Mouse (Mus musculus): ENCODE measurements around the gene Acot7. TPM values are rescaled to one million over a fixed set of nuclear protein-coding genes. Genes with fewer than 3 reads are reported as not detected.
A peak's percentile ranks its signal among the peaks of the same experiment; 100 is the strongest.

The Acot7 gene
- polyA plus RNA-seq, 1 experiment from 2014 or later: 480 TPM

DNA sequence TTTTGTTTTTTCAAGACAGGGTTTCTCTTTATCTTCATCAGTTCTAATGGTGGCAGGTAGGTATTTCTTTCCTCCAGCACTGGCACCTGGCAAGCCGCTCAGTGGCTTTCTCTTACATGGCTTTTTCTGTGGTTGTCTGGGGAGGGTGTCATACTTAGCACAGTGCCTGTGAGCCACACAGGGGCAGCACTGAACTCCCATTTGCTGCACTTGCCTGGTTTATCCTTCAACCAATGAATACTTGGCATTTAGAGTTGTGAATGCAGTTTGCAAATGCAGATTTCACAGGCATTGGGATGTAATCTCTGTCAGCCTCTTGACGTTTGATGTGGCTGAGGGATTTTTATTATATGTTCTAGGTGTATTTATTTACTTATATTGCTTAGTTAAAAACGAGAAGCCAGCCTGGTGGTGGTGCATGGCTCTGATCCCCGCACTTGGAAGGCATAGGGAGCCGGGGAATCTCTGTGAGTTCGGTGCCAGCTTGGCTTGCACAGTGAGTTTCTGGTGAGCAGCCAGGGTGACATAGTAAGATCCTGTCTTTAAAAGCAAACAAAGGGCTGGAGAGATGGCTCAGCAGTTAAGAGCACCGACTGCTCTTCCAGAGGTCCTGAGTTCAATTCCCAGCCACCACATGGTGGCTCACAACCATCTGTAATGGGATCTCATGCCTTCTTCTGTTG, 6.6 kb downstream of the Acot7 start:
- no peak overlapping the region for H3K4me3 ChIP-seq (ENCODE audit: low read depth, low read length)
- WGBS: 61% methylated on average over 7 of the region's 7 CpGs
- no peak for ATAC-seq
- H3K36me3 ChIP-seq (ENCODE audit: control insufficient read depth, insufficient read depth, low read length): no peaks in the 10 kb centered on the region
- no peaks in the 10 kb centered on the region for H3K9me3 ChIP-seq (replicated peaks; ENCODE audit: control insufficient read depth, low read length, poor library complexity, severe bottlenecking)
- no peak overlapping the region for H3K9ac ChIP-seq (ENCODE audit: low read depth, low read length)
- no peaks in the 10 kb centered on the region for H3K27me3 ChIP-seq (ENCODE audit: control insufficient read depth, insufficient read depth, low read depth, low read length)
- peaks cover 23% of the 10 kb centered on the region for H3K4me1 ChIP-seq (ENCODE audit: control insufficient read depth, insufficient read depth, low read length)
- no peak overlapping the region for H3K27ac ChIP-seq (ENCODE audit: low read length)
- H3K4me2 ChIP-seq (ENCODE audit: low read length): no peak overlapping the region

DNA sequence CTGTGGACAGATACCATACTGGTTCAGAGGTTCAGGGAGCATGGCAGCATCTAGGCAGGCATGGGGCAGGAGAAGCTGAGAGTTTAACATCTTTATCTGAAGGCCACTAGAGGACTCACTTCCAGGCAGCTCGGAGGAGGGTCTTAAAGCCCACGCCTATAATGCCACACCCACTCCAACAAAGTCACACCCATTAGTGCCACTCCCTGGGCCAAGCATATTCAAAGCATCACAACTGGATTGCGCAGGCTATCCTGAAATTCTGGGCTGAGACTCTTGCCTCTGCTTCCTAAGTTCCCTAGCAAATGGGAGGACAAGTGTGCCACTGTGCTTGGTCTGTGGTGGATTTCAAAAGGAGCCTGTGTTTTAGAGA, 7.2 kb downstream of the Acot7 start:
- 6% methylated on average over 3 of the region's 3 CpGs for WGBS
- peak overlapping the region; percentile 33; the same call in 1 of the 2 replicates for H3K4me2 ChIP-seq (ENCODE audit: low read length)

DNA sequence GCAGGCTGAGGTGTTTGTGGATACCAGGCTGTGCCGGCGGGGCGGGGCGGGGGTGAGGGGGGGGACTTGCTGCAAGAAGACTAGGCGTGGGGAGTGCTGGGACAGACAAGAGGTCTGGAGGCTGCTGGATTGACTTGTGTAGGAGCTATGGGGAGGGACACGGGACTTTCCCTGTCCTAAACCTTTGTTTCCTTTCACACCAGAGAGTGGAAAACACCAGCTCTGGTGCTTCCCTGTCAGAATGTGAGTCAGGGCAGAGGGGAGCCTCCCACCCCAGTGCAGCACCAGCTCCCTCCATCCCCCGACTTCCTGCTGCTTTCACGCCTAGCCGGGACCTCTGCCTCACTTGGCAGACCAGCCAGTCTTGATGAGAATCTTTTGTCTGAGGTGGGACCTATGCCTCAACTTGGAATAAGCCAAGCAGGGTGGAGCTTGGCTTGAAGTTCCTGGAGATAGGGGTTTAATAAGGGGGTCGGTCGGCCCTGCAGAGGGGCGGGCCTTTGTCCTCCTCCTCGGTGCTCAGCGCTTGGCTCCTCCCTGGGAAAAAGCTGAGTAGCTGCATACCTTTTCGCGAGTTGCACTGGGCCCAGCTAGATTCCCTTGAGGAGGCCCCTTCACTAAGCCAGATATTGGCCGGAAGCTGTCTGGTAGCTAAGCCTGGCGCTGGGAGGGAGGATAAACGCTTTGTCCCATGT, 7.7 kb downstream of the Acot7 start:
- H3K4me2 ChIP-seq (ENCODE audit: low read length): peak overlapping the region; percentile 33
- H3K4me1 ChIP-seq (ENCODE audit: control insufficient read depth, insufficient read depth, low read length): peaks cover 18% of the 10 kb centered on the region
- H3K27me3 ChIP-seq (ENCODE audit: control insufficient read depth, insufficient read depth, low read depth, low read length): no peaks in the 10 kb centered on the region
- 5% methylated on average over 19 of the region's 19 CpGs for WGBS
- peak overlapping the region; percentile 66 for H3K27ac ChIP-seq (ENCODE audit: low read length)
- H3K4me3 ChIP-seq (ENCODE audit: low read depth, low read length): peak overlapping the region; percentile 8
- H3K9me3 ChIP-seq (replicated peaks; ENCODE audit: control insufficient read depth, low read length, poor library complexity, severe bottlenecking): no peaks in the 10 kb centered on the region
- peak overlapping the region; percentile 43; the same call in 1 of the 2 replicates for H3K9ac ChIP-seq (ENCODE audit: low read depth, low read length)
- peak; percentile 69 for ATAC-seq
- H3K36me3 ChIP-seq (ENCODE audit: control insufficient read depth, insufficient read depth, low read length): no peaks in the 10 kb centered on the region

More for the DNA sequence above, 7.2 kb downstream of the Acot7 start:
- Histone ChIP-seq H3K4me3 (ENCODE audit: low read depth, low read length) (no peak overlapping the region), H3K9ac (ENCODE audit: low read depth, low read length) (no peak overlapping the region; the same call in 1 of the 2 replicates), H3K9me3 (replicated peaks; ENCODE audit: control insufficient read depth, low read length, poor library complexity, severe bottlenecking) (no peaks in the 10 kb centered on the region), H3K27me3 (ENCODE audit: control insufficient read depth, insufficient read depth, low read depth, low read length) (no peaks in the 10 kb centered on the region), H3K36me3 (ENCODE audit: control insufficient read depth, insufficient read depth, low read length) (no peaks in the 10 kb centered on the region), H3K27ac (ENCODE audit: low read length) (peak overlapping the region; percentile 66), H3K4me1 (ENCODE audit: control insufficient read depth, insufficient read depth, low read length) (peaks cover 21% of the 10 kb centered on the region)
- peak; percentile 6; the same call in 1 of the 2 replicates for ATAC-seq

DNA sequence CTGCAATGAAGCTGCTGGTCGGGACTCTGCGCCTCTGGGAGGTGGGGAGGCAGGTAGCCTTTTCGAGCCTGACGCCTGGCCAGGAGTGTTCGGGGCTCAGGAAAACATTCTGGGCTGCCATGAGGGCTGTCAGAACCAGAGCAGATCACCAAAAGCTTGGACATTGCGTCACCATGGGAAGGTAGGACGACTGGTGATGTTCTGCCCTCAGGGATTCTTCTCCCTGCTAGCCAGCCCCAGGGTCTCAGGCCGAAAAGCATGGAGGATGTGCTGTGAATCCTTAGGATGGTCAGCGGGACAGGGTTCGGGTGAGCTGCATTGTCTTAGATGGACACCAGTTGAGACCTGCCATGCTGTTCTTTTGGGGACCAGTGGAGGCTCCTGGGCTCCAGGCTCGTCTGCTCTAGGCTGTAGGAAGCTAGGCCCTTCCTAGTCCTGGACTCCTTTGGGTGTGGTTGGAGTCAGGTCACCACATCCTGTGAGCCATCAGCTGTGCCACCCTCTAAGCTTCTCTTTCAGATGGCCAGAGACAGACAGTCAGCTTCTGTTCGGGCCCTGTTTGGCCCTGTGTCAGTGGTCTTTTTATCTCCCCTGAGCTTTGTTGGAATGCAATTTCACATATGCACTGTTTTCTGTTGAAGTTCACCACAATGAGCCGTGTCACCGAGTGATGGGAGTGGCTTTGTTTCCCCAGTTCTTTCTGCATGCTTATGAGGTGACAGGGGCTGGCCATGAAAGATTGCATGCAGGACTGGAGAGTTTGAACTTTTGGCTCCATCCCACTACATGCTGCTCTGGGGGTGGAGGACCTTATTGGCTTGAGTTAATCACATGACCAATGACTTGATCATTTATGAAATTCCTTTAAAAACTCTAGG, 8.5 kb downstream of the Acot7 start:
- Histone ChIP-seq H3K9ac (ENCODE audit: low read depth, low read length) (peak overlapping the region; percentile 43; the same call in 1 of the 2 replicates), H3K9me3 (replicated peaks; ENCODE audit: control insufficient read depth, low read length, poor library complexity, severe bottlenecking) (no peaks in the 10 kb centered on the region), H3K4me1 (ENCODE audit: control insufficient read depth, insufficient read depth, low read length) (peaks cover 20% of the 10 kb centered on the region), H3K27ac (ENCODE audit: low read length) (peak overlapping the region; percentile 66), H3K4me3 (ENCODE audit: low read depth, low read length) (peak overlapping the region; percentile 8), H3K36me3 (ENCODE audit: control insufficient read depth, insufficient read depth, low read length) (no peaks in the 10 kb centered on the region), H3K27me3 (ENCODE audit: control insufficient read depth, insufficient read depth, low read depth, low read length) (no peaks in the 10 kb centered on the region), H3K4me2 (ENCODE audit: low read length) (peak overlapping the region; percentile 33)
- WGBS: 38% methylated on average over 14 of the region's 14 CpGs
- ATAC-seq: peak; percentile 3; the same call in 1 of the 2 replicates

DNA sequence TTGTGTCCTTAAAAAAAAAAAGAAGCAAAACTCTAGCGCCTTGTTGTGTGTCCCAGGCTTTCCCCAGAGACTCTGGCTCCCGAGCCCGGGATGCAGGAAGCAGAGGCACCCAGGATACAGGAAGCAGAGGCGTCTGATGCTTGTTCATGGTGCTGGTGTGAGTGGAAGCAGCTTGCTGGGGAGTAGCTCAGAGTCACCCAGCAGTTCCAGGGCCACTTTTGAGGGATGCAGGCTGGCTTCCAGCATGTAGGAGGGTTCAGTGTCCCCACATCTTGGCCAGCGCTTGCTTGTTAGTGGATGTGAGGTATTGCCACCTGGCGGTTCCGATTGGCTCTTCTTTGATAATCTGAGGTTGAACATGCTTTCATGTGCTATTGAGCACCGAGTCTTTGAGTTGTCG, 9.2 kb downstream of the Acot7 start:
- Histone ChIP-seq H3K9me3 (replicated peaks; ENCODE audit: control insufficient read depth, low read length, poor library complexity, severe bottlenecking) (no peaks in the 10 kb centered on the region), H3K4me1 (ENCODE audit: control insufficient read depth, insufficient read depth, low read length) (peaks cover 20% of the 10 kb centered on the region), H3K4me2 (ENCODE audit: low read length) (no peak overlapping the region), H3K4me3 (ENCODE audit: low read depth, low read length) (no peak overlapping the region), H3K9ac (ENCODE audit: low read depth, low read length) (no peak overlapping the region), H3K36me3 (ENCODE audit: control insufficient read depth, insufficient read depth, low read length) (no peaks in the 10 kb centered on the region), H3K27me3 (ENCODE audit: control insufficient read depth, insufficient read depth, low read depth, low read length) (no peaks in the 10 kb centered on the region), H3K27ac (ENCODE audit: low read length) (no peak overlapping the region)
- ATAC-seq: no peak
- 94% methylated on average over 9 of the region's 9 CpGs for WGBS

DNA sequence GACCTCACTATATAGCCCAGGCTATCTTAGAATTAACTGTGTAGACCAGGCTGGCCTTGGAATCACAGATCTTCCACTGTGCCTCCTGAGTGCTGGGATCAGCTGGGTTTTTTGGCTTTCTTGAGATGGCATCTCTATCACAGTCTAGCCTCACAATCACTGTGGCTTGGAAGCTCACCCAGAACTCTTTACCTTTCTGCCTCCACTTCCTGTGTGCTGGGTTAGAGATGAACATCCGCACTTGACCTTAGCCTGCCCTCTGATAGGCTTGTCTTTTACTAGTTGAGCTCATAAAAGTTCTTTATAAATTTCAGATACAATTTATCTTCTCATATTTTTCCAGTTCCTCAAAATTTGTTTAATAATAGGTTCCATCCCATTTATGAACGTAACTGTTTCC, 10.7 kb downstream of the Acot7 start:
- ATAC-seq: no peak
- Histone ChIP-seq H3K27ac (ENCODE audit: low read length) (no peak overlapping the region), H3K27me3 (ENCODE audit: control insufficient read depth, insufficient read depth, low read depth, low read length) (no peaks in the 10 kb centered on the region), H3K4me2 (ENCODE audit: low read length) (no peak overlapping the region), H3K4me3 (ENCODE audit: low read depth, low read length) (no peak overlapping the region), H3K9ac (ENCODE audit: low read depth, low read length) (no peak overlapping the region), H3K9me3 (replicated peaks; ENCODE audit: control insufficient read depth, low read length, poor library complexity, severe bottlenecking) (no peaks in the 10 kb centered on the region), H3K36me3 (ENCODE audit: control insufficient read depth, insufficient read depth, low read length) (no peaks in the 10 kb centered on the region), H3K4me1 (ENCODE audit: control insufficient read depth, insufficient read depth, low read length) (peaks cover 23% of the 10 kb centered on the region)
- 96% methylated on average over 2 of the region's 2 CpGs for WGBS

DNA sequence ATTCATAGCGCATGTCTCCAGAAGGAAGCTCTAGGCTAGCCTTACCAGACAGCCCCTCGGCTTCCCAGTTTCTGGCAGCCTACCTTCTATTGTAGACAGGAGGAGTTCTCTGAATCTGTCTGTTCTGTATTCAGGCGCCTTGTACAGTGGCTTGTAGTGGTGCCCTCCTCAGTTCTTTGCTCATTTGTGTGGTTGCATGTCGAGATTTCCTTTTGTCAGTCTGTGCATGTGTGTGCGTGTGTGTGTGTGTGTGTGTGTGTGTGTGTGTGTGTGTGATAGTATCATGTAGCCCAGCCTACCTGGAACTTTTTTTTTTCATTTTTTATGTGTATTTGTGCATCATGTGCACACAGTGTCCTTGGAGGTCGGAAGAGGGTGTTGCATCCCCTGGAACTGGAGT, 11.1 kb downstream of the Acot7 start:
- Histone ChIP-seq H3K4me1 (ENCODE audit: control insufficient read depth, insufficient read depth, low read length) (peaks cover 23% of the 10 kb centered on the region), H3K36me3 (ENCODE audit: control insufficient read depth, insufficient read depth, low read length) (no peaks in the 10 kb centered on the region), H3K27me3 (ENCODE audit: control insufficient read depth, insufficient read depth, low read depth, low read length) (no peaks in the 10 kb centered on the region), H3K9ac (ENCODE audit: low read depth, low read length) (no peak overlapping the region), H3K27ac (ENCODE audit: low read length) (no peak overlapping the region), H3K4me3 (ENCODE audit: low read depth, low read length) (no peak overlapping the region), H3K4me2 (ENCODE audit: low read length) (no peak overlapping the region), H3K9me3 (replicated peaks; ENCODE audit: control insufficient read depth, low read length, poor library complexity, severe bottlenecking) (no peaks in the 10 kb centered on the region)
- WGBS: 91% methylated on average over 6 of the region's 6 CpGs
- no peak for ATAC-seq

DNA sequence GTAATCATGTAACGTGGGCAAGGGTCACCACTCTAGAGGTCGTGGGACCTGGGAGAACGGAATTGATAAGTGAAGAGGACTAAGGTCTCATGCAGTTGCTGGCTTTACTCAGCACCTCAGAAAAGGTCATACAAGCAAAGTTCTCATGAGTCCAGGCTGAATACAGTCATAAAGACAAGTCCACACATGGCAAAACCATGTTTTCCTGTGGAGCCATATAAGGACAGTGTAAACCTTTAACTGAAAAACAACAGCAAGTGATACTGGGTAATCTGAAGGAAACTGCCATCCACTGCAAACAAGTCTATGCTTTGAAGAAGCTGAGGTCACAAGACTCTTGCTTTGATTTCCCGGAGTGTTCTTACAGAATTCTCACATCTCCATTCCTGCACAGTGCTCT, 11.8 kb downstream of the Acot7 start:
- Histone ChIP-seq H3K27me3 (ENCODE audit: control insufficient read depth, insufficient read depth, low read depth, low read length) (no peaks in the 10 kb centered on the region), H3K27ac (ENCODE audit: low read length) (no peak overlapping the region), H3K4me1 (ENCODE audit: control insufficient read depth, insufficient read depth, low read length) (peaks cover 23% of the 10 kb centered on the region), H3K9me3 (replicated peaks; ENCODE audit: control insufficient read depth, low read length, poor library complexity, severe bottlenecking) (no peaks in the 10 kb centered on the region), H3K4me3 (ENCODE audit: low read depth, low read length) (no peak overlapping the region), H3K36me3 (ENCODE audit: control insufficient read depth, insufficient read depth, low read length) (no peaks in the 10 kb centered on the region), H3K4me2 (ENCODE audit: low read length) (no peak overlapping the region), H3K9ac (ENCODE audit: low read depth, low read length) (no peak overlapping the region)
- ATAC-seq: no peak
- 93% methylated on average over 4 of the region's 4 CpGs for WGBS
